Mouse (Mus musculus): ENCODE data around the gene Odf3l1. TPM values are rescaled to one million over a fixed set of nuclear protein-coding genes. Genes with fewer than 3 reads are reported as not detected.

The Odf3l1 gene
- total RNA-seq, 2 experiments from 2014 or later = not detected

DNA sequence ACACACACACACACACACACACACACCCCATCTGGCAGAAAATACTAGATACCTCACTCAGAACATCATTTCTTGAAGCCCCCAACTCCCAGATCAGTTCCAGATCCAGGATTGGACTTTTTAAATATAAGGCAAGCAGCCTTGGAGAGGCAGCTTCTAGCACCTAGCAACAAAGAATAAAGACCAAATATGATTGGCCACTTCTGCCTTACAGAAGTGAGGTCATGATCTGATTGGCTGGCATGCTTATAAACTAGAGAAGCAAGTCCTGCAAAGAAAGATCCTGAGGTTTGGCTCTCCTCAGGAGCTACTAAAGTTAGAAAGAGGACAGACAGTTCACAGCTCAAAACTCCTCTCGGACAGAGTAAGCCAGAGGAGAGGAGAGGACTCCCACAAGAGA, 53.6 kb downstream of the Odf3l1 start:
- DNase-seq (ENCODE audit: extremely low spot score in 1 of 2, low spot score in 2 of 2) = no peak
- intact Hi-C loops (cut with DNase I) = no loop called here

DNA sequence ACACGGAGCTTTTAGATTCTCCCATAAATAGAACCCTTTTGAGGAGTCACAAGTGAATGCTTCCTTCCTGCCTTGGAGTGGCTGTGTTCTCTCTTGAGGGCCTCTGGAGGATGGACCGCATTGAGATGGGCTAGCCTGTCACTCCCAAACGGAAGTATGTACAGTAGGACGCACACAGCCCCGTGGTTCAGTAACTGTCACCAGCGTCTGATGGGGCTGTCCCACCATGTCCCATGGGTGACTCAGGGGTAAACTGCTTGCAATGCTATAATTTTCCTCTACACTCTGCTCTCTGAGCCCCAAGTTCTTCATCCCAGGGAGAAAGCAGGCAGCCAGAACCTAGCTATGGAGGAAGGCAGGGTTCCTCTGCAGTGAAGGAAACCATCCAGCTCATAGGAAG, 56.5 kb downstream of the Odf3l1 start:
- intact Hi-C loops (cut with DNase I) = no loop called here
- no peak for DNase-seq (ENCODE audit: extremely low spot score in 1 of 2, low spot score in 2 of 2)

DNA sequence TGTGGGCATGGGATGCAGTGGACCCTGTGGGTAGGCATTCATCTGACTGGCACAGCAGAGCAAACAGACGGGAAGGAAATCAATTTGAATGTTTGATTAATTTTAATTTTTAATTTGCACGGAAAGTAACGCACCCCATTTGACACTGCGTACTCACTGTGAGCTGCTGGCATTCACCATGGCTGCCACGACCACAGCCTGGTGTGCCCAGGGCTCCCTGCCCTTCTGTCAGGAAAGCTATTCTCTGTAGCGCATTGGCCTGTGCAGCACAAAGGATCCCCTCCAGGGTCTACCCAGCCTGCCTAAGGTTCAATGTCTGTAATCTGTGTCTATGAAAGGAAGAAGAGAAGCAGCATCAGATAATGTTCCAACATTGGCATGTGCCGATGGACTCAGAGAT, 61.3 kb downstream of the Odf3l1 start:
- no peak for DNase-seq (ENCODE audit: extremely low spot score in 1 of 2, low spot score in 2 of 2)
- intact Hi-C loops (cut with DNase I) = no loop called here

Other genes with a start within 250 kb of the Odf3l1 start
- gene Lingo1, start 68.2 kb downstream of the Odf3l1 start, total RNA-seq (2021) = 100 to 1,000 TPM; 368 to 379 TPM
- 10 to 100 TPM; 21.2 to 28.0 TPM for gene Cspg4, start 354 bp upstream of the Odf3l1 start, total RNA-seq (2021)
- 1 to 10 TPM; 3.4 to 4.1 TPM for gene Snx33, start 63.7 kb upstream of the Odf3l1 start, total RNA-seq (2021)
- 10 to 100 TPM; 49.0 to 55.8 TPM for gene Imp3, start 72.8 kb upstream of the Odf3l1 start, total RNA-seq (2021)
- gene Snupn, start 86.2 kb upstream of the Odf3l1 start, total RNA-seq (2021) = 10 to 100 TPM; 16.3 to 17.3 TPM
- gene Ptpn9, start 130.2 kb upstream of the Odf3l1 start, total RNA-seq (2021) = 10 to 100 TPM; 27.1 to 28.5 TPM
- 10 to 100 TPM; 29.5 to 34.8 TPM for gene Sin3a, start 207.4 kb upstream of the Odf3l1 start, total RNA-seq (2021)

Data from left cerebral cortex, postnatal 10 days (tissue).